Mouse (Mus musculus) retina, adult 2 months (tissue): ENCODE measurements around the gene Stard7.

Source experiments
- DNase-seq: peaks from one replicate; pipeline ENCODE4 v3.0.0-alpha.2; 2012; ENCODE audit warnings: low read depth, low spot score

Gene Stard7

DNA sequence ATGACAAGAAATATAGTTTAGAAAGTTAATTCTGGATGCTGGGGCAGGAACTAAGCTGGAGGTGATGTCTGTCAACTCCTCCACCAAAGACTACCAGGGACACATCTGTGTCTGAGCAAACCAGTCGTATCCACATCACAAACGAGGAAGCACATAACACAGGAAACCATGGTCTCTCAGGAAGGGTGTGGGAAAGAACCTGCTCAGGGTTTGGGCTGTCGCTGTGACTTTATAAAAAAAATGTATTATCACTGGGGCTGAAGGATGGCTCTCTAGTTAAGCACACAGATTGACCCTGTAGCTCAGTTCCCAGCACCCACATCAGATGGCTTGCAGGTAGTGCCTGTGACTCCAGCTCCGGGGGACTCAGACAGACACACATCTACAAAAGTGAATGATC lies 49.1 kb downstream of the Stard7 start:
- no peak for DNase-seq

DNA sequence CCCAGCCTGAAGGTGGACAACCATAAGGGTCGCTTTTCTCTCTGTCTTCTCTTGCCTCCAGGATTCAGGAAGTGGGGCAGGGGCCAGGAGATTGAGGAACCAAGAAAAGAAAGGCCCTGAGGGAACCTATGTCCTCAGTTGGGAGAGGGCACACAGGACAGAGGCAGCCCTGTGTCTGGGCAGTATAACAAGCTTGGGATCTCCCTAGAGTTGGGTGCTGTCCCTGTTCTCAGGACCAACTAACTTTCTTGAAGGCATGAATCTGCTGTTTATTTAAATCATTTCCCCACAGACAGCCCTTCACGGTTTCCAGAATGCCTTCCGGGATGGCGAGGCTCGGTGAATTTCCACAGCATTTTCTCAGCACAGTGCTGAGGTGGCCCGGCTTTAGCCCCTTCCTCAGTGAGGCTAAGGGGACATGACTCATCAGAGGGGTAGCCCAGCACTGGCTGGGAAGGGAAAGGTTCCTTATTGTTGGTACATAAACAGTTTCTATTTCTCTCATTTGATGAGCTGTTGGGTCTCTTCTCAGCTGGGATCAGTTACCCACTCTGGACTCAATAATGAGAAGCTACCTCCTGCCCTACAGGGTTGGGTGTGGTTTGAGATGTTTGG lies 52.8 kb downstream of the Stard7 start:
- DNase-seq = no peak

DNA sequence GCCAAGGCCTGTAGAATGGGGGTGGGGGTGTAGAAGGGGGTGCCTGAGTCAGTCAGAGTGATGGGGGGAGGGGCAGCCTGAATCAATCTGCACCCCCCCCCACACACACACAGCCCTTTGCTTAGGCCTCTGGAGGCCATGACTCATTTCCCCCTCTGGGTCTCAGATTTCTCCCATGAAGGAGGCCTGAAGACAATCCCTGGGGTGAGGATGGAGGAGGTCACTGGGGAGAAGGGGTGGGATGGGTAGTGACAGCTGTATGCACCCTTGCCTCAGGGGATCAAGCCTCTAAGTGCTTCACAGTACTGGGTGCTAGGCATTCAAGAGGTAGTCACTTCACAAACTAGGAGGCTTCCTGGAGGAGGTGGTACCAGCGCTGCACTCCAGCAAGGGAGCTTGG lies 53.6 kb downstream of the Stard7 start:
- no peak for DNase-seq

- DNase-seq = no peak
Observed at GRCm38 (mm10) chr2:127324456-127324855, 54.4 kb downstream of the Stard7 start.

DNA sequence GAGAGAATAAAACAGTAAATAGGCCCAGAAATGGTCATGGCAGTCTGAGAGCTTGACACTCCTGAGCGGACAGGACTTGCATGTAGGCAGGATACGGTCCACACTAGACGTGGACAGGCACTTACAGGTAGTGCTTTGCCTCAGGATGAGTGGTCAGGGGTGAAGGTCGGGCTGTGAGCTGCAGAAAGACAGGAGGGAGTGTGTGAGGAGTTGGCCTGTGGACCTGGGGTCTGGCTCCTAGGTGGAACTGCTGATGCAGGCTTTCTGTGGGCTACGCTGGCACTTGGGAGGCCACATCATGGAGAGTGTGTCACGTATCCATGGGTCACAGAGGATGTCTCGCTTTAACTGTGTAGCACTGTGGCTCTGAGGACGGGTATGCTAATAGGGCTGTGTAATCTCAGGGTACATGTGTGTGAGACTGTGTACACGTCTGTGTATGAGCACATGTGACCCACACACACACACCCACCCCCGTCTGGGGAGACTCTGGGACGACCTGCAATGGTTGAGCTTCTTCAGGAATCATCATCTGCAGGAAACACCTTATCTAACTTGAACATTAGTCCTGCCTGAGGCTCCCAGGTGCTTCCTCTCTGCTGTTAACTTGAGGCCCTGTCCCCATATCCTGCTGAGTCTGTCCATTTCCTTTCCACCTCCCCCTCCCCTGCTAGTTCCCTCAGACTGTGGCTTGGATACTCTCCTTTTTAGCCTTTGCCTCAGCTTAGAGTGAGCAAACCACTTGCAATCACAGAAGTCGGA lies 58.3 kb downstream of the Stard7 start:
- no peak for DNase-seq

DNA sequence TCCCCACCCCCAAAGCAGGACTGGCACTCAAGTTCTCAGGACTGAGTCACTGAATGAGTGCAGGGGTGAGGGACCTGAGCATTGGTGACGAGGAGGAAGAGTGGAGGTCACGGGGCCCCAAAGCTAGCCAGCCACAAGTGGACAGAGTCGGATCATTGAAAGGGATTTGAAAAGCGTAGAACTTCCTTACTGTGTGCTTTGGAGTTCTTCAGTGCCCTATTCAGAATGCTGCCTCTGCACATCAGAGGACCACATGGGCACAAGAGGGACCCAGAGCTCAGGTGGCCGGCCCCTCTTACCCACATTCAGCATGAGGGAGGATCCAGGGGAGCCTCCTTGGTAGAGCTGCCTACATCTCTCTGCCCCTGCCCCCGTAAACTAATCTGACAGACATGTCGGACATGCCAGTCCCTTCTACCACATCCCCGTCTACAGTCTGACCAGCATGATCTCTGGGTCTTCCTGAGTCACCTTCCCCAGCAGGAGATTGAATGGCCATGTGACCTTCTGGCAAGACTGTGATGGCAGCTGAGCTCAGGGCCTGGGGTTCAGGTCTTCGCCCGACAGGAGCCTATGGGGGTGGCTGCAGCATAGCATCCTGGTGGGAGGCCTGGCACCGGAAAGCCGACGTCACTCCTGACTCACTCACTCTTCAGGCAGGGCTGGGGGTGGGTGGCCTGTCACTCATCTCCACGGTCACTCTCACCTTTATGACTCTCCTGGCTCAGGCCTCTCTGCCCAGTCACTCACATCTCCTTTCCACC lies 63.0 kb downstream of the Stard7 start:
- no peak for DNase-seq

GRCm38 (mm10) chr2:127333945-127334603 lies 64.1 kb downstream of the Stard7 start:
- no peak for DNase-seq

DNA sequence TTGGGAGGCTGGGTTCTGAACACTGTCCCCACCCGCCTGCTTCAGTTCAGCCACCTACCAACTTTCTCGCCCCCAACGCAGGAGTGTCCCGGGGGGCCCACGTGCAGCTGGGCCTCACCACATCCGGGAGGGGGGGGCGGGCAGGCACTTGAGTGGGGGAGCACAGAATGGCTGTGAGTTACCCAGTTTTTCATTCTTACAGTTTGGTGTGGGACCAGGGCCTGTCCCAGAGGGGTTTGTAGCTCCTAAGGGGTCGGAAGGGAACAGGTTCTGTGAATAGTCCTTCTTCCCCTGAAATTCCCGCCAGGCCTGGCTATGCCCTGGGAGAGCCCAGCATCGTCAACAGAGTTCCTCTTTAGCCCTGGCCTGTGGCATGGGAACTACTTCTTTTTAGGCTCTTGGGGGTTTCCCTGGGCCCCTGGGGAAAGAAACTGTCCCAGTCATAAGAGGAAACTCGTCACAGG lies 65.1 kb downstream of the Stard7 start:
- no peak for DNase-seq

GRCm38 (mm10) chr2:127335767-127336496 lies 65.9 kb downstream of the Stard7 start, which contains the start of gene Dusp2:
Gene Dusp2, plus strand, starts transcription at chr2:127336159.
- peak; percentile 15 for DNase-seq

DNA sequence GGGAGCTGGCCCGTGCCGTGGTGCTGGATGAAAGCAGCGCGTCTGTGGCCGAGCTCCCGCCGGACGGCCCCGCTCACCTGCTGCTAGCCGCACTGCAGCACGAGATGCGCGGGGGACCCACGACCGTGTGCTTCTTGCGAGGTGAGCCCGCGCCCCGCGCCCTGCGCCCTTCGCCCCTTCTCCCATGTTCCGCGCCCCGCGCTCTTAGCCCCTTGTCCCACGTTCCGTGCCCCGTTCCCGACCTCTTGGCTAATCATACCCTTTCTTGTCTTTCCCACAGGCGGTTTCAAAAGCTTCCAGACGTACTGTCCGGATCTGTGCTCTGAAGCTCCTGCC lies 66.4 kb downstream of the Stard7 start:
- no peak for DNase-seq

DNA sequence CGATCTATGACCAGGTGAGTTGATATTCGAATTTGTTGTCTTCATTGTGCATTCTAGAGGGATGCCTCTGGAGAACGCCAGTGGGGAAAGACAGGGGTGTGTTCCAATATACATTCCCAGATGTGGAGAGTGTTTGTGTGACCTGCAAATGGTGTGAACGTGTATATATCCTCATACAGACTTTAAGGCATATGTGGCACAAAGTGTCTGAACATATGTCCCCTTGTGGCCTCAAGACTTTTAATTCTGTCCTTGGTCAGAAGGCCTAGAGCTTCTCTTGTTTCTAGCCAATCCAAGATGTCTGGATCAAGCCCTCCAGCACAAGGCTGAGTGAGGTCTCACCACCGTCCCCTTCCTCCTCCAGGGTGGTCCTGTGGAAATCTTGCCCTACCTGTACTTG lies 66.9 kb downstream of the Stard7 start:
- DNase-seq = no peak

DNA sequence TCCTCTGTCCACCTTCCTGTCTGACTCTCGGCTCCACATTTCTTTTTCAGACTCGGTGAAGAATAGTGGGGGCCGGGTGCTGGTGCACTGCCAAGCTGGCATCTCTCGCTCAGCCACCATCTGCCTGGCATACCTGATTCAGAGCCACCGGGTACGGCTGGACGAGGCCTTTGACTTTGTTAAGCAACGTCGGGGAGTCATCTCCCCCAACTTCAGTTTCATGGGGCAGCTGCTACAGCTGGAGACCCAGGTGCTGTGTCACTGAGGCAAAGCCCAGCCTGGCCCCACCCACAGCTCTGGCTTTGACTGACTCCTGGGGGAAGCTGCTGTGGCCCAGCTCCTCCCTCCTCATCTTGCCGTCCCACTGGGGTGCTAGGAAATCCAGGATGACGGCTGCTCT lies 67.5 kb downstream of the Stard7 start:
- DNase-seq = no peak

GRCm38 (mm10) chr2:127338012-127338411 lies 68.0 kb downstream of the Stard7 start:
- no peak for DNase-seq

- DNase-seq = no peak
Observed at GRCm38 (mm10) chr2:127338416-127338815, 68.4 kb downstream of the Stard7 start, which contains the start of gene Astl. Gene Astl, plus strand, starts transcription at chr2:127338639.

GRCm38 (mm10) chr2:127338833-127339232 lies 68.8 kb downstream of the Stard7 start:
- no peak for DNase-seq

DNA sequence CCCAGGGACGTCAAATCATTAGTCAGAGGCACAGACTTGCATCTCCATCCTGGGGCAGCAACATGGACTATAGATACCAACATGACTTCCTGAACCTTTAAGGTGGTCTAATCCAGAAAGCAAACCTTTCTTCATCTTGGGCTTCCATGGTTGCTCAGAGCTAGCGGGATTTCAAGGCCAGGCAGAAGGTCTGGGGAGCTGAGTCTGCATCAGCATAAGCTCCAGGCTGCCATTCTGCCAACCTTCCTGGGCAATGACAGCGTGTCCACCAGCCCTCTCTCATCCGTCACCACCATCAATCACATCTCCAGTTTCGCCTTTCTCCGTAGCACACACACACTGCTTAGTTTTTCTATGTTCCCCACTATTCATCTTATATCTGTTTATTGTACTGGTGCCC lies 69.2 kb downstream of the Stard7 start:
- DNase-seq = no peak

DNA sequence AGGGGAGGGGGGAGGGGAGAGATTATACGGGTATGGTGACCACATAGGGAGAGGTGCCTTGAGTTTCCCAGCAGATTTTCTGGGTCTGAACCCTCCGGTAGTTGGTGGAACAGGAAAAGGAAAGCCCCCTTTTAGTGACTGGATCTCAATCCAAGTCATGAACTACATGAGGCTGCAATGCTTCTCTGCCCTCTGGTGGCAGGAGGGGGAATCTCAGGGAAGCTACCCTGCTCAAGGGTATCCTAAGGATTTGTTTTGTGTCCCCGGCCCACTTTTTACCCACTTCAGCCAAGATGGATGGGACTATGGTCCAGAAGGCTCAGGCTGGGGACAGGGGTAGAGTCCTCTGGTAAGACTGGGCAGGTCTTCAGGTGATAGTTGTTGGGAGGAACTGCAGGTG lies 71.1 kb downstream of the Stard7 start:
- no peak for DNase-seq

DNA sequence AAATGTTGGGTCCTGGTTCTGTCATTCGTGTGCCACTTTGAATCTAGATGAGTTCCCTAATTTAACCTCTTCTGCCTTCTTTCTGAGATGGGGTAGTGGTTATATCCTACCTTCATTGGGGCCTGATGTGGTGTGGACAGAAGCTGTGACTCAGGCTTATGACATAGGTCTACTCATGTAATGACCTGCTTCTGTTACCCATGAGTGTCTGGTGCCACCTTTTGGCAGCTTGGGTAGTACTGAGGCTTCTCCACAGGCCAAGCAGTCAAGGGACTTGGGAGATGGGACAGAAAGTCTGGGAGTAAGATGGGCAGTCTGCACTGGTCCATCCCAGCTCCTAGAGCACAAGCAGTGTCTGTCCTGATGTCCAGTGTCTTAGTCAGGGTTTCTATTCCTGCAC lies 76.3 kb downstream of the Stard7 start:
- DNase-seq = no peak

GRCm38 (mm10) chr2:127347147-127347985 lies 77.3 kb downstream of the Stard7 start:
- no peak for DNase-seq
